Mouse (Mus musculus) MEL (cell line): ENCODE measurements around the gene Dlg2. TPM values are rescaled to one million over a fixed set of nuclear protein-coding genes. Genes with fewer than 3 reads are reported as not detected.

Experiments used
- DNase-seq: peaks from one replicate; pipeline ENCODE4 v3.0.0; 2011; ENCODE audit warnings: low read depth, low spot score
- H3K27ac ChIP-seq: 2 replicates; pipeline ENCODE4 v1.5.1; 2012; ENCODE audit warnings: low read depth, mild to moderate bottlenecking, control low read depth, low read length, moderate library complexity; ENCODE audit not compliant: control insufficient read depth
- H3K27me3 ChIP-seq, 2 experiments: fragments of 150-350 bp in 1 of 2; sonication (generic) in 1 of 2; 2 replicates each; pipeline ENCODE4 v1.6.1; 2012; ENCODE audit warnings: low read length in 2 of 2, mild to moderate bottlenecking in 2 of 2, improper control_type of control experiment in 1 of 2, moderate library complexity in 1 of 2; ENCODE audit not compliant: insufficient read depth in 2 of 2, control insufficient read depth in 1 of 2
- H3K36me3 ChIP-seq, 2 experiments: 2 replicates each; pipeline ENCODE4 v1.6.1; 2012 to 2014; ENCODE audit warnings: low read length in 2 of 2, improper control_type of control experiment in 1 of 2, inconsistent platforms in 1 of 2, mild to moderate bottlenecking in 1 of 2; ENCODE audit not compliant: insufficient read depth in 2 of 2, control insufficient read depth in 1 of 2
- H3K4me1 ChIP-seq, 2 experiments: fragments of 150-350 bp in 1 of 2; sonication (generic) in 1 of 2; 2 replicates each; pipeline ENCODE4 v1.6.1; 2012; ENCODE audit warnings: low read length in 2 of 2, improper control_type of control experiment in 1 of 2, mild to moderate bottlenecking in 1 of 2; ENCODE audit not compliant: insufficient read depth in 2 of 2, control insufficient read depth in 1 of 2
- H3K4me3 ChIP-seq, 2 experiments: fragments of 150-350 bp in 1 of 2; sonication (generic) in 1 of 2; 2 replicates each; pipeline ENCODE4 v1.5.1; 2012; ENCODE audit warnings: low read depth in 2 of 2, low read length in 2 of 2, mild to moderate bottlenecking in 2 of 2, moderate library complexity in 2 of 2, control low read depth in 1 of 2, improper control_type of control experiment in 1 of 2; ENCODE audit not compliant: control insufficient read depth in 1 of 2, insufficient read depth in 1 of 2
- H3K79me2 ChIP-seq: 2 replicates; pipeline ENCODE4 v1.6.1; 2012; ENCODE audit warnings: mild to moderate bottlenecking, low read length, moderate library complexity; ENCODE audit not compliant: control insufficient read depth, poor library complexity, insufficient read depth
- H3K9ac ChIP-seq: 2 replicates; pipeline ENCODE4 v1.6.1; 2012; ENCODE audit warnings: low read depth, mild to moderate bottlenecking, control low read depth, low read length, moderate library complexity; ENCODE audit not compliant: control insufficient read depth, poor library complexity, severe bottlenecking
- H3K9me3 ChIP-seq: fragments of 150-350 bp; sonication (generic); replicated peaks from 2 replicates; pipeline ENCODE4 v1.6.1; 2012; ENCODE audit warnings: mild to moderate bottlenecking, low read length, improper control_type of control experiment, moderate library complexity; ENCODE audit not compliant: insufficient read depth
- CHD1 ChIP-seq: IDR thresholded peaks from 2 replicates; pipeline ENCODE4 v1.6.1; 2012; ENCODE audit warnings: low read depth, mild to moderate bottlenecking, inconsistent platforms, low read length, improper control_type of control experiment
- CHD2 ChIP-seq: IDR thresholded peaks from 2 replicates; pipeline ENCODE4 v1.6.1; 2011; ENCODE audit warnings: low read length, improper control_type of control experiment
- CTCF ChIP-seq, 3 experiments: IDR thresholded peaks in 2 of 3; conservative IDR thresholded peaks in 1 of 3; 2 replicates each; pipeline ENCODE4 v1.5.1; 2011 to 2012; ENCODE audit warnings: low read length in 3 of 3, low read depth in 2 of 3, mild to moderate bottlenecking in 2 of 3, improper control_type of control experiment in 1 of 3, inconsistent platforms in 1 of 3, mixed read lengths in 1 of 3, moderate library complexity in 1 of 3; ENCODE audit not compliant: control insufficient read depth in 1 of 3, insufficient read depth in 1 of 3, poor library complexity in 1 of 3, severe bottlenecking in 1 of 3
- E2F4 ChIP-seq: IDR thresholded peaks from 2 replicates; pipeline ENCODE4 v1.6.1; 2011; ENCODE audit warnings: low read depth, low read length, improper control_type of control experiment, borderline replicate concordance
- ELF1 ChIP-seq: IDR thresholded peaks from 2 replicates; pipeline ENCODE4 v1.6.1; 2014; ENCODE audit warnings: low read depth, mild to moderate bottlenecking, inconsistent platforms, low read length, improper control_type of control experiment, moderate library complexity
- ETS1 ChIP-seq: IDR thresholded peaks from 2 replicates; pipeline ENCODE4 v1.6.1; 2012; ENCODE audit warnings: low read depth, mild to moderate bottlenecking, inconsistent platforms, low read length, improper control_type of control experiment, moderate library complexity
- KAT2A ChIP-seq: conservative IDR thresholded peaks from 2 replicates; pipeline ENCODE4 v1.6.1; 2012; ENCODE audit warnings: low read depth, low read length, improper control_type of control experiment, inconsistent platforms
- MAFK ChIP-seq: IDR thresholded peaks from 2 replicates; pipeline ENCODE4 v1.6.1; 2011; ENCODE audit warnings: low read depth, mild to moderate bottlenecking, low read length, improper control_type of control experiment, borderline replicate concordance
- MAX ChIP-seq: IDR thresholded peaks from 2 replicates; pipeline ENCODE4 v1.6.1; 2011; ENCODE audit warnings: low read length, improper control_type of control experiment
- MEF2A ChIP-seq: IDR thresholded peaks from 2 replicates; pipeline ENCODE4 v1.6.1; 2014; ENCODE audit warnings: low read depth, mild to moderate bottlenecking, inconsistent platforms, low read length, improper control_type of control experiment; ENCODE audit not compliant: poor library complexity, insufficient replicate concordance, severe bottlenecking; ENCODE audit errors: extremely low read depth
- MYB ChIP-seq: IDR thresholded peaks from 2 replicates; pipeline ENCODE4 v1.6.1; 2011; ENCODE audit warnings: mild to moderate bottlenecking, low read depth, low read length, improper control_type of control experiment
- NELFE ChIP-seq: IDR thresholded peaks from 2 replicates; pipeline ENCODE4 v1.6.1; 2011; ENCODE audit warnings: low read depth, low read length, improper control_type of control experiment
- NRF1 ChIP-seq: IDR thresholded peaks from 2 replicates; pipeline ENCODE4 v1.6.1; 2014; ENCODE audit warnings: low read depth, mild to moderate bottlenecking, inconsistent platforms, low read length, improper control_type of control experiment, moderate library complexity; ENCODE audit not compliant: poor library complexity, insufficient read depth, severe bottlenecking
- POLR2A ChIP-seq, 2 experiments: IDR thresholded peaks; 2 replicates each; pipeline ENCODE4 v1.6.1; 2011 to 2012; ENCODE audit warnings: low read length in 2 of 2, mild to moderate bottlenecking in 2 of 2, control low read depth in 1 of 2, improper control_type of control experiment in 1 of 2, low read depth in 1 of 2, moderate library complexity in 1 of 2; ENCODE audit not compliant: control insufficient read depth in 1 of 2, insufficient read depth in 1 of 2, poor library complexity in 1 of 2
- POLR2AphosphoS2 ChIP-seq: IDR thresholded peaks from 2 replicates; pipeline ENCODE4 v1.6.1; 2011; ENCODE audit warnings: low read length, improper control_type of control experiment
- POLR2AphosphoS5 ChIP-seq: IDR thresholded peaks from 2 replicates; pipeline ENCODE4 v1.6.1; 2012; ENCODE audit warnings: low read depth, borderline replicate concordance, mild to moderate bottlenecking, inconsistent platforms, low read length, moderate library complexity, mixed read lengths
- RAD21 ChIP-seq: IDR thresholded peaks from 2 replicates; pipeline ENCODE4 v1.6.1; 2011; ENCODE audit warnings: mild to moderate bottlenecking, low read depth, low read length, improper control_type of control experiment
- TBP ChIP-seq: IDR thresholded peaks from 2 replicates; pipeline ENCODE4 v1.8.0; 2011; ENCODE audit warnings: low read depth, low read length, improper control_type of control experiment
- TCF12 ChIP-seq: IDR thresholded peaks from 2 replicates; pipeline ENCODE4 v1.6.1; 2014; ENCODE audit warnings: low read depth, mild to moderate bottlenecking, inconsistent platforms, low read length, improper control_type of control experiment, moderate library complexity
- UBTF ChIP-seq: IDR thresholded peaks from 2 replicates; pipeline ENCODE4 v1.6.1; 2012; ENCODE audit warnings: low read depth, mild to moderate bottlenecking, inconsistent platforms, low read length, improper control_type of control experiment, moderate library complexity, borderline replicate concordance; ENCODE audit not compliant: insufficient read depth
- USF1 ChIP-seq: IDR thresholded peaks from 2 replicates; pipeline ENCODE4 v1.6.1; 2014; ENCODE audit warnings: low read depth, mild to moderate bottlenecking, inconsistent platforms, low read length, improper control_type of control experiment, moderate library complexity
- USF2 ChIP-seq, 2 experiments: IDR thresholded peaks; 2 replicates each; pipeline ENCODE4 v1.6.1; 2011 to 2012; ENCODE audit warnings: improper control_type of control experiment in 2 of 2, low read length in 2 of 2, borderline replicate concordance in 1 of 2, inconsistent platforms in 1 of 2, low read depth in 1 of 2, mild to moderate bottlenecking in 1 of 2; ENCODE audit not compliant: insufficient read depth in 1 of 2
- ZKSCAN1 ChIP-seq: IDR thresholded peaks from 2 replicates; pipeline ENCODE4 v1.6.1; 2012; ENCODE audit warnings: low read depth, mild to moderate bottlenecking, inconsistent platforms, low read length, improper control_type of control experiment, moderate library complexity
- ZMIZ1 ChIP-seq: IDR thresholded peaks from 2 replicates; pipeline ENCODE4 v1.6.1; 2012; ENCODE audit warnings: low read depth, mild to moderate bottlenecking, inconsistent platforms, low read length, improper control_type of control experiment, moderate library complexity
- polyA plus RNA-seq, 2 experiments: library from polyadenylated mRNA; stranded (reverse) in 1 of 2; unstranded in 1 of 2; fragments of >175 nt in 1 of 2; fragments of >200 nt in 1 of 2; gene quantifications; 2 replicates each; pipeline versions ENCODE4 v1.2.1 to v1.2.4; 2012; ENCODE audit warnings: low replicate concordance in 2 of 2, low read depth in 1 of 2; ENCODE audit not compliant: insufficient read length in 2 of 2, insufficient read depth in 1 of 2, missing spikeins in 1 of 2
- total RNA-seq: library from RNA; depleted of rRNA; stranded (reverse); fragments of 300-350 nt; gene quantifications from 2 replicates; pipeline ENCODE4 v1.2.3, GENCODE M21; 2012

Dlg2 gene
- total and polyA plus RNA-seq, 3 experiments = 0.04 TPM; not detected in 2

GRCm38 (mm10) chr7:91753151-91753861 lies 1276.8 kb downstream of the Dlg2 start:
- Histone ChIP-seq H3K9ac (no peak overlapping the region), H3K36me3 (no peaks in the 10 kb centered on the region), H3K4me3 (no peak overlapping the region), H3K79me2 (no peaks in the 10 kb centered on the region), H3K27me3 (no peaks in the 10 kb centered on the region), H3K9me3 (no peaks in the 10 kb centered on the region), H3K27ac (no peak overlapping the region), H3K4me1 (no peaks in the 10 kb centered on the region)
- no peak for DNase-seq
- TF ChIP-seq UBTF (no peak), RAD21 (no peak), ETS1 (no peak), NRF1 (no peak), USF2 (IDR thresholded peaks at IDR 0.05; ENCODE audit: borderline replicate concordance in 1 of 2, insufficient read depth in 1 of 2, low read depth in 1 of 2, low read length in 2 of 2) (no peak), CTCF (IDR thresholded peaks at IDR 0.05 in 2 of 3, conservative IDR thresholded peaks at IDR 0.05 in 1 of 3; ENCODE audit: control insufficient read depth in 1 of 3, insufficient read depth in 1 of 3, low read depth in 2 of 3, low read length in 3 of 3, poor library complexity in 1 of 3, severe bottlenecking in 1 of 3) (no peak), POLR2AphosphoS2 (no peak), MAFK (no peak), E2F4 (no peak), NELFE (no peak), ZKSCAN1 (no peak), USF1 (no peak), POLR2AphosphoS5 (no peak), MYB (no peak), ELF1 (no peak), MEF2A (no peak), POLR2A (IDR thresholded peaks at IDR 0.05; ENCODE audit: control insufficient read depth in 1 of 2, insufficient read depth in 1 of 2, low read depth in 1 of 2, low read length in 2 of 2, poor library complexity in 1 of 2) (no peak), CHD1 (no peak), TCF12 (no peak), CHD2 (no peak)

GRCm38 (mm10) chr7:91767648-91768047 lies 1291.2 kb downstream of the Dlg2 start:
- Histone ChIP-seq H3K9ac (no peak overlapping the region), H3K79me2 (no peaks in the 10 kb centered on the region), H3K4me3 (no peak overlapping the region), H3K27ac (no peak overlapping the region), H3K9me3 (no peaks in the 10 kb centered on the region), H3K4me1 (no peaks in the 10 kb centered on the region), H3K27me3 (no peaks in the 10 kb centered on the region), H3K36me3 (no peaks in the 10 kb centered on the region)
- TF ChIP-seq ZMIZ1 (no peak), MAFK (no peak), TBP (no peak), KAT2A (no peak), MAX (no peak), MEF2A (no peak), ELF1 (no peak), UBTF (no peak)
- no peak for DNase-seq
